Mouse (Mus musculus) ovary, postnatal 10 days (tissue): ENCODE data around the gene Cd164l2.

ENCODE experiments used
- DNase-seq: peaks from one replicate; pipeline ENCODE4 v3.0.0; 2022; ENCODE audit warnings: low spot score

The Cd164l2 gene

GRCm38 (mm10) chr4:133211751-133212561 is at the start of gene Cd164l2, which contains the start of gene Gpr3:
Gene Cd164l2 (plus strand): TSS chr4:133212131.
Gene Gpr3 (minus strand): TSS chr4:133212536.
- no peak for DNase-seq

GRCm38 (mm10) chr4:133162196-133162595 is 49.7 kb upstream of the Cd164l2 start:
- no peak for DNase-seq

- DNase-seq = no peak
Measured at GRCm38 (mm10) chr4:133166773-133167172, 45.2 kb upstream of the Cd164l2 start.

- DNase-seq = no peak
Measured at GRCm38 (mm10) chr4:133169237-133170055, 42.5 kb upstream of the Cd164l2 start.

GRCm38 (mm10) chr4:133170056-133170524 is 41.8 kb upstream of the Cd164l2 start:
- no peak for DNase-seq

GRCm38 (mm10) chr4:133170616-133171015 is 41.3 kb upstream of the Cd164l2 start:
- no peak for DNase-seq

GRCm38 (mm10) chr4:133172451-133172850 is 39.5 kb upstream of the Cd164l2 start:
- DNase-seq = no peak

GRCm38 (mm10) chr4:133174361-133174760 is 37.6 kb upstream of the Cd164l2 start:
- DNase-seq = no peak

- DNase-seq = no peak
Measured at GRCm38 (mm10) chr4:133175274-133175673, 36.7 kb upstream of the Cd164l2 start.

GRCm38 (mm10) chr4:133175998-133176760 is 35.8 kb upstream of the Cd164l2 start:
- no peak for DNase-seq

GRCm38 (mm10) chr4:133176761-133177403 is 35.0 kb upstream of the Cd164l2 start:
- DNase-seq = no peak

GRCm38 (mm10) chr4:133178305-133178704 is 33.6 kb upstream of the Cd164l2 start:
- no peak for DNase-seq

GRCm38 (mm10) chr4:133179258-133179657 is 32.7 kb upstream of the Cd164l2 start:
- DNase-seq = no peak

- no peak for DNase-seq
Measured at GRCm38 (mm10) chr4:133182439-133183033, 29.4 kb upstream of the Cd164l2 start.

- DNase-seq = no peak
Measured at GRCm38 (mm10) chr4:133184031-133184897, 27.7 kb upstream of the Cd164l2 start.

GRCm38 (mm10) chr4:133184898-133185665 is 26.8 kb upstream of the Cd164l2 start:
- DNase-seq = no peak

- no peak for DNase-seq
Measured at GRCm38 (mm10) chr4:133185893-133186292, 26.0 kb upstream of the Cd164l2 start.

GRCm38 (mm10) chr4:133186856-133187255 is 25.1 kb upstream of the Cd164l2 start:
- no peak for DNase-seq

- DNase-seq = no peak
Measured at GRCm38 (mm10) chr4:133189396-133189795, 22.5 kb upstream of the Cd164l2 start.
